Mouse (Mus musculus): ENCODE data around the gene Map4k3. TPM values are rescaled to one million over a fixed set of nuclear protein-coding genes. Genes with fewer than 3 reads are reported as not detected.

The Map4k3 gene
- polyA plus RNA-seq, 1 experiment from 2014 or later, result 33.8 TPM

GRCm38 (mm10) chr17:80723092-80723491 is 5.2 kb downstream of the Map4k3 start:
- Histone ChIP-seq H3K4me3 (ENCODE audit: low read depth, low read length) (no peak overlapping the region), H3K27me3 (replicated peaks; ENCODE audit: control insufficient read depth, insufficient read depth, low read length) (no peaks in the 10 kb centered on the region), H3K36me3 (ENCODE audit: control insufficient read depth, insufficient read depth, low read length) (no peaks in the 10 kb centered on the region), H3K27ac (replicated peaks; ENCODE audit: low read depth, low read length) (no peak overlapping the region), H3K4me1 (ENCODE audit: control insufficient read depth, insufficient read depth, low read length) (peaks cover 22% of the 10 kb centered on the region), H3K4me2 (ENCODE audit: low read depth, low read length) (no peak overlapping the region), H3K9me3 (ENCODE audit: control insufficient read depth, low read length) (no peaks in the 10 kb centered on the region), H3K9ac (ENCODE audit: low read depth, low read length) (no peak overlapping the region)
- 73% methylated on average over 6 of the region's 6 CpGs for WGBS
- DNase-seq (ENCODE audit: low spot score), result no peak
- ATAC-seq (ENCODE audit: low read depth), result no peak

- no peak for ATAC-seq (ENCODE audit: low read depth)
- no peaks in the 10 kb centered on the region for H3K27me3 ChIP-seq (replicated peaks; ENCODE audit: control insufficient read depth, insufficient read depth, low read length)
- WGBS, result 58% methylated on average over 7 of the region's 7 CpGs
- no peaks in the 10 kb centered on the region for H3K36me3 ChIP-seq (ENCODE audit: control insufficient read depth, insufficient read depth, low read length)
- H3K4me2 ChIP-seq (ENCODE audit: low read depth, low read length), result no peak overlapping the region
- peaks cover 22% of the 10 kb centered on the region for H3K4me1 ChIP-seq (ENCODE audit: control insufficient read depth, insufficient read depth, low read length)
- DNase-seq (ENCODE audit: low spot score), result no peak
- H3K9ac ChIP-seq (ENCODE audit: low read depth, low read length), result no peak overlapping the region
- H3K9me3 ChIP-seq (ENCODE audit: control insufficient read depth, low read length), result no peaks in the 10 kb centered on the region
- no peak overlapping the region for H3K4me3 ChIP-seq (ENCODE audit: low read depth, low read length)
- H3K27ac ChIP-seq (replicated peaks; ENCODE audit: low read depth, low read length), result no peak overlapping the region
Measured at GRCm38 (mm10) chr17:80721670-80722069, 6.6 kb downstream of the Map4k3 start.

- DNase-seq (ENCODE audit: low spot score) (no peak), ATAC-seq (ENCODE audit: low read depth) (no peak)
- no peaks in the 10 kb centered on the region for H3K9me3 ChIP-seq (ENCODE audit: control insufficient read depth, low read length)
- no peak overlapping the region for H3K4me2 ChIP-seq (ENCODE audit: low read depth, low read length)
- H3K36me3 ChIP-seq (ENCODE audit: control insufficient read depth, insufficient read depth, low read length), result no peaks in the 10 kb centered on the region
- H3K27ac ChIP-seq (replicated peaks; ENCODE audit: low read depth, low read length), result no peak overlapping the region
- no peaks in the 10 kb centered on the region for H3K27me3 ChIP-seq (replicated peaks; ENCODE audit: control insufficient read depth, insufficient read depth, low read length)
- H3K4me3 ChIP-seq (ENCODE audit: low read depth, low read length), result no peak overlapping the region
- 89% methylated on average over 5 of the region's 5 CpGs for WGBS
- H3K9ac ChIP-seq (ENCODE audit: low read depth, low read length), result no peak overlapping the region
- H3K4me1 ChIP-seq (ENCODE audit: control insufficient read depth, insufficient read depth, low read length), result peaks cover 15% of the 10 kb centered on the region
Measured at GRCm38 (mm10) chr17:80719309-80719708, 9.0 kb downstream of the Map4k3 start.

GRCm38 (mm10) chr17:80718243-80718642 is 10.0 kb downstream of the Map4k3 start:
- Histone ChIP-seq H3K4me3 (ENCODE audit: low read depth, low read length) (no peak overlapping the region), H3K36me3 (ENCODE audit: control insufficient read depth, insufficient read depth, low read length) (no peaks in the 10 kb centered on the region), H3K9ac (ENCODE audit: low read depth, low read length) (no peak overlapping the region), H3K27me3 (replicated peaks; ENCODE audit: control insufficient read depth, insufficient read depth, low read length) (no peaks in the 10 kb centered on the region), H3K4me1 (ENCODE audit: control insufficient read depth, insufficient read depth, low read length) (peaks cover 14% of the 10 kb centered on the region), H3K27ac (replicated peaks; ENCODE audit: low read depth, low read length) (no peak overlapping the region), H3K4me2 (ENCODE audit: low read depth, low read length) (no peak overlapping the region), H3K9me3 (ENCODE audit: control insufficient read depth, low read length) (no peaks in the 10 kb centered on the region)
- ATAC-seq (ENCODE audit: low read depth), result no peak
- WGBS, result 74% methylated on average over 5 of the region's 5 CpGs
- DNase-seq (ENCODE audit: low spot score), result no peak

- H3K27me3 ChIP-seq (replicated peaks; ENCODE audit: control insufficient read depth, insufficient read depth, low read length), result no peaks in the 10 kb centered on the region
- no peak overlapping the region for H3K4me3 ChIP-seq (ENCODE audit: low read depth, low read length)
- H3K27ac ChIP-seq (replicated peaks; ENCODE audit: low read depth, low read length), result no peak overlapping the region
- H3K36me3 ChIP-seq (ENCODE audit: control insufficient read depth, insufficient read depth, low read length), result no peaks in the 10 kb centered on the region
- H3K9ac ChIP-seq (ENCODE audit: low read depth, low read length), result no peak overlapping the region
- ATAC-seq (ENCODE audit: low read depth) (no peak), DNase-seq (ENCODE audit: low spot score) (no peak)
- no peak overlapping the region for H3K4me2 ChIP-seq (ENCODE audit: low read depth, low read length)
- peaks cover 18% of the 10 kb centered on the region for H3K4me1 ChIP-seq (ENCODE audit: control insufficient read depth, insufficient read depth, low read length)
- no peaks in the 10 kb centered on the region for H3K9me3 ChIP-seq (ENCODE audit: control insufficient read depth, low read length)
- WGBS, result 89% methylated on average over 5 of the region's 5 CpGs
Measured at GRCm38 (mm10) chr17:80713588-80713987, 14.7 kb downstream of the Map4k3 start.

GRCm38 (mm10) chr17:80709921-80710838 is 18.1 kb downstream of the Map4k3 start:
- Histone ChIP-seq H3K4me2 (ENCODE audit: low read depth, low read length) (peak overlapping the region; percentile 51), H3K4me3 (ENCODE audit: low read depth, low read length) (peak overlapping the region; percentile 21), H3K27ac (replicated peaks; ENCODE audit: low read depth, low read length) (peak overlapping the region; percentile 82), H3K27me3 (replicated peaks; ENCODE audit: control insufficient read depth, insufficient read depth, low read length) (no peaks in the 10 kb centered on the region), H3K4me1 (ENCODE audit: control insufficient read depth, insufficient read depth, low read length) (peaks cover 45% of the 10 kb centered on the region), H3K36me3 (ENCODE audit: control insufficient read depth, insufficient read depth, low read length) (no peaks in the 10 kb centered on the region), H3K9ac (ENCODE audit: low read depth, low read length) (peak overlapping the region; percentile 49), H3K9me3 (ENCODE audit: control insufficient read depth, low read length) (no peaks in the 10 kb centered on the region)
- DNase-seq (ENCODE audit: low spot score) (peak; percentile 85), ATAC-seq (ENCODE audit: low read depth) (peak; percentile 88)
- 18% methylated on average over 22 of the region's 24 CpGs for WGBS

GRCm38 (mm10) chr17:80708803-80709202 is 19.5 kb downstream of the Map4k3 start:
- no peaks in the 10 kb centered on the region for H3K9me3 ChIP-seq (ENCODE audit: control insufficient read depth, low read length)
- WGBS, result 80% methylated on average over 6 of the region's 6 CpGs
- H3K27me3 ChIP-seq (replicated peaks; ENCODE audit: control insufficient read depth, insufficient read depth, low read length), result no peaks in the 10 kb centered on the region
- no peaks in the 10 kb centered on the region for H3K36me3 ChIP-seq (ENCODE audit: control insufficient read depth, insufficient read depth, low read length)
- 0 out of 2 replicates have a peak overlapping the region, but pooled peaks have one; percentile 45 for H3K27ac ChIP-seq (replicated peaks; ENCODE audit: low read depth, low read length)
- no peak overlapping the region for H3K9ac ChIP-seq (ENCODE audit: low read depth, low read length)
- H3K4me1 ChIP-seq (ENCODE audit: control insufficient read depth, insufficient read depth, low read length), result peaks cover 47% of the 10 kb centered on the region
- ATAC-seq (ENCODE audit: low read depth), result no peak
- H3K4me2 ChIP-seq (ENCODE audit: low read depth, low read length), result no peak overlapping the region
- H3K4me3 ChIP-seq (ENCODE audit: low read depth, low read length), result no peak overlapping the region
- no peak for DNase-seq (ENCODE audit: low spot score)

- Histone ChIP-seq H3K27ac (replicated peaks; ENCODE audit: low read depth, low read length) (no peak overlapping the region), H3K36me3 (ENCODE audit: control insufficient read depth, insufficient read depth, low read length) (no peaks in the 10 kb centered on the region), H3K9me3 (ENCODE audit: control insufficient read depth, low read length) (no peaks in the 10 kb centered on the region), H3K27me3 (replicated peaks; ENCODE audit: control insufficient read depth, insufficient read depth, low read length) (no peaks in the 10 kb centered on the region), H3K4me1 (ENCODE audit: control insufficient read depth, insufficient read depth, low read length) (peaks cover 47% of the 10 kb centered on the region), H3K4me2 (ENCODE audit: low read depth, low read length) (no peak overlapping the region), H3K9ac (ENCODE audit: low read depth, low read length) (no peak overlapping the region), H3K4me3 (ENCODE audit: low read depth, low read length) (no peak overlapping the region)
- ATAC-seq (ENCODE audit: low read depth) (no peak), DNase-seq (ENCODE audit: low spot score) (no peak)
- 53% methylated on average over 4 of the region's 4 CpGs for WGBS
Measured at GRCm38 (mm10) chr17:80707176-80707575, 21.1 kb downstream of the Map4k3 start.

- 65% methylated on average over 6 of the region's 6 CpGs for WGBS
- Histone ChIP-seq H3K9ac (ENCODE audit: low read depth, low read length) (no peak overlapping the region), H3K4me2 (ENCODE audit: low read depth, low read length) (no peak overlapping the region), H3K4me1 (ENCODE audit: control insufficient read depth, insufficient read depth, low read length) (peaks cover 51% of the 10 kb centered on the region), H3K27me3 (replicated peaks; ENCODE audit: control insufficient read depth, insufficient read depth, low read length) (no peaks in the 10 kb centered on the region), H3K36me3 (ENCODE audit: control insufficient read depth, insufficient read depth, low read length) (no peaks in the 10 kb centered on the region), H3K27ac (replicated peaks; ENCODE audit: low read depth, low read length) (no peak overlapping the region), H3K9me3 (ENCODE audit: control insufficient read depth, low read length) (no peaks in the 10 kb centered on the region), H3K4me3 (ENCODE audit: low read depth, low read length) (no peak overlapping the region)
- DNase-seq (ENCODE audit: low spot score) (no peak), ATAC-seq (ENCODE audit: low read depth) (no peak)
Measured at GRCm38 (mm10) chr17:80706608-80707007, 21.7 kb downstream of the Map4k3 start.
